Mouse (Mus musculus) hematopoietic multipotent progenitor cell, adult 10-12 weeks (in vitro differentiated cells): Measurements from ENCODE around the gene Elp1. TPM values are rescaled to one million over a fixed set of nuclear protein-coding genes. Genes with fewer than 3 reads are reported as not detected.

Experiments
- polyA plus RNA-seq: library from polyadenylated mRNA; stranded (reverse); fragments of >175 nt; gene quantifications from 2 replicates; pipeline ENCODE4 v1.2.3, GENCODE M21; 2012; ENCODE audit warnings: low replicate concordance

Elp1 gene
- polyA plus RNA-seq: 1.8 and 3.1 TPM in 2 replicates

GRCm38 (mm10) chr4:56801907-56802668 lies at the start of gene Elp1, which contains the start of gene Fam206a:
TSS of gene Elp1 (minus strand) at chr4:56802331.
TSS of gene Fam206a (plus strand) at chr4:56802345.

DNA sequence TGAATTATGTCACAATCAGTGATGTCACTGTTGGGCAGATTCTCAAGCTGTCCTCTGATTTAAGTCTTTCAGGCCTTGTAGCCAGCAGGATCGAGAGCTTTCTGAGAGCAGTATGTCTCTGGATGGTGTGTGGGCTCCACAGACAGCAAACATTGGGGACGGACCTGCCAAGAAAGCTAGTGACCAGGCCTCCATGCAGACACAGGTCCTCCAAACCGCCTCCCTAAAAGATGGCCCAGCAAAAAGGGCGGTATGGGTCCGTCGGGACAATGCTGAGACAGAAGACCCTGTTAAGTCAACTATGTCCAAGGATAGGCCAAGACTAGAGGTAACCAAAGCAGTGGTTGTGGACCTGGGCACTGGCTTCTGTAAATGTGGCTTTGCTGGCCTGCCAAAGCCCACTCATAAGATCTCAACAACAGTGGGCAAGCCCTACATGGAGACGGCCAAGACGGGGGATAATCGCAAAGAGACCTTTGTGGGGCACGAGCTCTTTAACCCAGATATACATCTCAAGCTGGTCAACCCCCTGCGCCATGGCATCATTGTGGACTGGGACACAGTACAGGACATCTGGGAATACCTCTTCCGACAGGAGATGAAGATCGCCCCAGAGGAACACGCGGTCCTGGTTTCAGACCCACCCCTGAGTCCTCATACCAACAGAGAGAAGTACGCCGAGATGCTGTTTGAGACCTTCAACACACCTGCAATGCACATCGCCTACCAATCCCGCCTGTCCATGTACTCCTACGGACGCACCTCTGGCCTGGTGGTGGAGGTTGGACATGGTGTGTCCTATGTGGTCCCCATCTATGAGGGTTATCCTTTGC lies 58.6 kb downstream of the Elp1 start, which contains the start of gene Actl7a:
TSS of gene Actl7a (plus strand) at position 51 of the 833 bp plus-strand sequence.

GRCm38 (mm10) chr4:56741041-56741493 lies 61.1 kb downstream of the Elp1 start, which contains the start of gene Actl7b:
TSS of gene Actl7b (minus strand) at chr4:56741443.

GRCm38 (mm10) chr4:56740020-56740485 lies 62.1 kb downstream of the Elp1 start, which contains the start of gene Gm26657:
TSS of gene Gm26657 (plus strand) at chr4:56740070.

Other genes starting within 250 kb of the Elp1 start
- not detected in 2 replicates for gene Gm26657, start 62.3 kb downstream of the Elp1 start, polyA plus RNA-seq
- gene Actl7b, start 60.9 kb downstream of the Elp1 start, polyA plus RNA-seq: 0.21 and 0.55 TPM in 2 replicates
- gene Actl7a, start 58.9 kb downstream of the Elp1 start, polyA plus RNA-seq: not detected in 2 replicates
- 4.4 and 7.8 TPM in 2 replicates for gene Fam206a, start within 50 bp of the Elp1 start, polyA plus RNA-seq
- 1.5 and 3.2 TPM in 2 replicates for gene Ctnnal1, start 62.9 kb upstream of the Elp1 start, polyA plus RNA-seq
- 2.8 and 4.0 TPM in 2 replicates for gene Tmem245, start 145.1 kb upstream of the Elp1 start, polyA plus RNA-seq
- not detected in 2 replicates for gene Frrs1l, start 188.1 kb upstream of the Elp1 start, polyA plus RNA-seq